Mouse (Mus musculus) adipocyte (in vitro differentiated cells): Measurements from ENCODE around the gene Lmx1b.

Experiments used
- DNase-seq: peaks from one replicate; pipeline ENCODE4 v3.0.0-alpha.2; 2016; ENCODE audit warnings: low spot score

The Lmx1b gene

GRCm38 (mm10) chr2:33630081-33631021 lies 10.0 kb downstream of the Lmx1b start:
- no peak for DNase-seq

GRCm38 (mm10) chr2:33629641-33630040 lies 10.7 kb downstream of the Lmx1b start:
- DNase-seq: no peak

GRCm38 (mm10) chr2:33628791-33629190 lies 11.5 kb downstream of the Lmx1b start:
- DNase-seq: no peak

GRCm38 (mm10) chr2:33627058-33627375 lies 13.3 kb downstream of the Lmx1b start:
- no peak for DNase-seq

GRCm38 (mm10) chr2:33626262-33627057 lies 13.9 kb downstream of the Lmx1b start:
- no peak for DNase-seq

- no peak for DNase-seq
Observed at GRCm38 (mm10) chr2:33617670-33618069, 22.6 kb downstream of the Lmx1b start.

GRCm38 (mm10) chr2:33616411-33616843 lies 23.9 kb downstream of the Lmx1b start:
- no peak for DNase-seq

GRCm38 (mm10) chr2:33615843-33616344 lies 24.4 kb downstream of the Lmx1b start:
- no peak for DNase-seq

- no peak for DNase-seq
Observed at GRCm38 (mm10) chr2:33605487-33606256, 34.6 kb downstream of the Lmx1b start.

- DNase-seq: no peak
Observed at GRCm38 (mm10) chr2:33604846-33605486, 35.3 kb downstream of the Lmx1b start.

GRCm38 (mm10) chr2:33600520-33600919 lies 39.8 kb downstream of the Lmx1b start:
- DNase-seq: no peak

GRCm38 (mm10) chr2:33597384-33597783 lies 42.9 kb downstream of the Lmx1b start:
- DNase-seq: no peak

GRCm38 (mm10) chr2:33595085-33595423 lies 45.3 kb downstream of the Lmx1b start:
- no peak for DNase-seq

- no peak for DNase-seq
Observed at GRCm38 (mm10) chr2:33594181-33595084, 45.9 kb downstream of the Lmx1b start.

GRCm38 (mm10) chr2:33592931-33593555 lies 47.3 kb downstream of the Lmx1b start:
- DNase-seq: no peak

- no peak for DNase-seq
Observed at GRCm38 (mm10) chr2:33589280-33589679, 51.0 kb downstream of the Lmx1b start.

- no peak for DNase-seq
Observed at GRCm38 (mm10) chr2:33584937-33585910, 55.1 kb downstream of the Lmx1b start.

GRCm38 (mm10) chr2:33583761-33584160 lies 56.5 kb downstream of the Lmx1b start:
- no peak for DNase-seq

GRCm38 (mm10) chr2:33583317-33583716 lies 57.0 kb downstream of the Lmx1b start:
- no peak for DNase-seq
